Mouse (Mus musculus) ES-Bruce4 (cell line): ENCODE measurements around the gene Tmem258. TPM values are rescaled to one million over a fixed set of nuclear protein-coding genes. Genes with fewer than 3 reads are reported as not detected.

Experiments
- H3K27ac ChIP-seq: 2 replicates; pipeline ENCODE4 v1.5.1; 2012; ENCODE audit warnings: low read length, inconsistent platforms; ENCODE audit not compliant: insufficient read depth
- H3K27me3 ChIP-seq: 2 replicates; pipeline ENCODE4 v1.6.1; 2012; ENCODE audit warnings: mild to moderate bottlenecking, low read length, inconsistent platforms; ENCODE audit not compliant: control insufficient read depth, poor library complexity, insufficient read depth, severe bottlenecking
- H3K36me3 ChIP-seq: 2 replicates; pipeline ENCODE4 v1.6.1; 2012; ENCODE audit warnings: inconsistent platforms, mild to moderate bottlenecking, low read length, moderate library complexity; ENCODE audit not compliant: control insufficient read depth, poor library complexity, insufficient read depth, severe bottlenecking
- H3K4me1 ChIP-seq: one replicate; pipeline ENCODE4 v1.8.1; 2011; ENCODE audit warnings: low read length; ENCODE audit not compliant: control insufficient read depth, insufficient read depth
- H3K4me3 ChIP-seq: 2 replicates; pipeline ENCODE4 v1.5.1; 2011; ENCODE audit warnings: low read depth, mild to moderate bottlenecking, low read length
- H3K9ac ChIP-seq: 2 replicates; pipeline ENCODE4 v1.6.1; 2012; ENCODE audit warnings: low read depth, mild to moderate bottlenecking, inconsistent platforms; ENCODE audit not compliant: poor library complexity, severe bottlenecking
- H3K9me3 ChIP-seq: replicated peaks from 2 replicates; pipeline ENCODE4 v1.6.1; 2012; ENCODE audit warnings: mild to moderate bottlenecking, low read length, inconsistent platforms; ENCODE audit not compliant: control insufficient read depth, poor library complexity, insufficient read depth, severe bottlenecking
- CTCF ChIP-seq: IDR thresholded peaks from one replicate; pipeline ENCODE4 v1.8.1; 2011; ENCODE audit warnings: low read depth, low read length
- EP300 ChIP-seq: IDR thresholded peaks from 2 replicates; pipeline ENCODE4 v1.6.1; 2011; ENCODE audit warnings: low read depth, low read length; ENCODE audit not compliant: insufficient read depth
- POLR2A ChIP-seq: IDR thresholded peaks from one replicate; pipeline ENCODE4 v1.8.1; 2011; ENCODE audit warnings: low read length; ENCODE audit not compliant: insufficient read depth
- polyA plus RNA-seq: library from polyadenylated mRNA; stranded (reverse); fragments of >200 nt; gene quantifications from 2 replicates; pipeline ENCODE4 v1.2.4, GENCODE M21; 2011; ENCODE audit warnings: low read depth; ENCODE audit not compliant: missing spikeins, insufficient read depth, insufficient read length

The Tmem258 gene
- polyA plus RNA-seq, 1 experiment: 290 TPM

- Histone ChIP-seq H3K4me3 (peak overlapping the region; percentile 69), H3K9ac (peak overlapping the region; percentile 50), H3K36me3 (peaks cover 5% of the 10 kb centered on the region; the same call in 1 of the 2 replicates), H3K9me3 (no peaks in the 10 kb centered on the region), H3K27me3 (no peaks in the 10 kb centered on the region), H3K4me1 (no peaks in the 10 kb centered on the region), H3K27ac (peak overlapping the region; percentile 87)
- TF ChIP-seq POLR2A (no peak), EP300 (no peak), CTCF (no peak)
These were observed 21.7 kb upstream of the Tmem258 start for GRCm38 (mm10) chr19:10182142-10182541.

GRCm38 (mm10) chr19:10182670-10183298 is 21.0 kb upstream of the Tmem258 start, which contains the start of gene Fads1:
Fads1 (plus strand) TSS chr19:10182888.
- Histone ChIP-seq H3K4me1 (no peaks in the 10 kb centered on the region), H3K36me3 (peaks cover 5% of the 10 kb centered on the region; the same call in 1 of the 2 replicates), H3K9ac (peak within 1 kb of the TSS; percentile 73), H3K27me3 (no peaks in the 10 kb centered on the region), H3K27ac (peak within 1 kb of the TSS; percentile 87), H3K9me3 (no peaks in the 10 kb centered on the region), H3K4me3 (peak within 1 kb of the TSS; percentile 69)
- 0 out of 2 replicates have a peak, but pooled peaks have one; percentile 21 for TF ChIP-seq EP300
- peak; percentile 38 for TF ChIP-seq CTCF
- no peak for TF ChIP-seq POLR2A

GRCm38 (mm10) chr19:10183299-10183983 is 20.4 kb upstream of the Tmem258 start:
- Histone ChIP-seq H3K9ac (peak overlapping the region; percentile 73), H3K4me1 (no peaks in the 10 kb centered on the region), H3K36me3 (peaks cover 5% of the 10 kb centered on the region; the same call in 1 of the 2 replicates), H3K4me3 (peak overlapping the region; percentile 62), H3K9me3 (no peaks in the 10 kb centered on the region), H3K27me3 (no peaks in the 10 kb centered on the region), H3K27ac (peak overlapping the region; percentile 12; the same call in 1 of the 2 replicates)
- TF ChIP-seq EP300 (no peak), POLR2A (no peak), CTCF (no peak)

- TF ChIP-seq EP300: no peak
- TF ChIP-seq CTCF: no peak
- no peak for TF ChIP-seq POLR2A
- Histone ChIP-seq H3K27ac (no peak overlapping the region), H3K27me3 (no peaks in the 10 kb centered on the region), H3K4me1 (no peaks in the 10 kb centered on the region), H3K4me3 (peak overlapping the region; percentile 62), H3K36me3 (peaks cover 5% of the 10 kb centered on the region; the same call in 1 of the 2 replicates), H3K9ac (peak overlapping the region; percentile 73), H3K9me3 (no peaks in the 10 kb centered on the region)
These were observed 19.7 kb upstream of the Tmem258 start for GRCm38 (mm10) chr19:10184096-10184495.

GRCm38 (mm10) chr19:10185876-10186275 is 17.9 kb upstream of the Tmem258 start:
- Histone ChIP-seq H3K27me3 (no peaks in the 10 kb centered on the region), H3K36me3 (peaks cover 5% of the 10 kb centered on the region; the same call in 1 of the 2 replicates), H3K27ac (no peak overlapping the region), H3K4me3 (no peak overlapping the region), H3K9me3 (no peaks in the 10 kb centered on the region), H3K9ac (no peak overlapping the region), H3K4me1 (no peaks in the 10 kb centered on the region)
- TF ChIP-seq CTCF (no peak), EP300 (no peak), POLR2A (no peak)

- Histone ChIP-seq H3K27me3 (no peaks in the 10 kb centered on the region), H3K9ac (no peak overlapping the region), H3K27ac (no peak overlapping the region), H3K4me3 (no peak overlapping the region), H3K9me3 (no peaks in the 10 kb centered on the region), H3K36me3 (peaks cover 5% of the 10 kb centered on the region; the same call in 1 of the 2 replicates), H3K4me1 (peaks cover 3% of the 10 kb centered on the region)
- TF ChIP-seq EP300: no peak
- no peak for TF ChIP-seq CTCF
- TF ChIP-seq POLR2A: no peak
These were observed 17.2 kb upstream of the Tmem258 start for GRCm38 (mm10) chr19:10186569-10186968.
